In the genomic region with DNA sequence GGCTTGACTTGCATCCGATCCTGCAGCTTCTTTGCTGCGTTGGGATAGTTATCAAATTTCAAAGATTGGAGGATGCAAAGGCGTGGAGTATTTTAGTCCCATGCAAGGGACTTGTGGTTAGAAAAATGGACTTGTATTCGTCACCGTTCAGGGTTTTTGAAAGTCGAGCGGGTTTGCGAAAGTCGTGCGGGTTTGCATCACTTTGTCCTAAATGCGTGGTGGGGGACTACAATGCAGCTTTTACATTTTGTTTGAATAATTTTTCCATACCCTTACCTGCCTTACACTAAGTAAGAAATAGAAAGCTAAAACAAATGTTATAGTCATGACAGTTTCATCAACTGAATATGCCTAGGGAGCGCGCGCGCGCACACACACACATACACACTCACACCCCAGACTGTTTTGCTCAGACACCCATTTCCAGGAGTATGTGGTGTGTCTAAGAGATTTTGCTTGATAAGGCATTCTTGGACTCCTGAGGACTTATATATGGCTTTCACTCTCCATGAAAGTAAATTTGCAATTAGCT, we compare ENCODE assay signal across 8 mouse cellular contexts. TPM values are rescaled to one million over a fixed set of nuclear protein-coding genes. Genes with fewer than 3 reads are reported as not detected.
DNase-seq lines count a peak whose midpoint lies in the region; ATAC-seq and TF ChIP-seq lines count a peak whose summit lies in the region.

No protein-coding gene starts in this region.

- H3K4me1 ChIP-seq in heart, embryonic 13.5 days, result peaks cover 9% of the 10 kb centered on the region
- 0 out of 2 replicates have a peak, but pooled peaks cover 5% of the 10 kb centered on the region for H3K4me1 ChIP-seq in forebrain, postnatal 0 days (ENCODE audit: insufficient read depth)
- no peaks in the 10 kb centered on the region for H3K4me1 ChIP-seq in liver, embryonic 16.5 days (ENCODE audit: control insufficient read depth, low read depth, low read length)
- no peaks in the 10 kb centered on the region for H3K4me1 ChIP-seq in stomach, postnatal 0 days (replicated peaks; ENCODE audit: control insufficient read depth, insufficient read depth)

- ATAC-seq in heart, embryonic 13.5 days (ENCODE audit: extremely low read depth, insufficient number of reproducible peaks, low FRiP score, low TSS enrichment), result no peak
- peak; percentile 23 for ATAC-seq in forebrain, postnatal 0 days
- peak; percentile 4; the same call in 1 of the 2 replicates for ATAC-seq in liver, embryonic 16.5 days (ENCODE audit: low read depth)
- ATAC-seq in stomach, postnatal 0 days (ENCODE audit: low FRiP score, low TSS enrichment), result no peak

- H3K4me2 ChIP-seq in heart, embryonic 13.5 days, result peak overlapping the region; percentile 80
- H3K4me2 ChIP-seq in forebrain, postnatal 0 days (ENCODE audit: low read depth), result peak overlapping the region; percentile 67
- peak overlapping the region; percentile 78 for H3K4me2 ChIP-seq in liver, embryonic 16.5 days (ENCODE audit: low read depth, low read length)
- H3K4me2 ChIP-seq in stomach, postnatal 0 days (replicated peaks; ENCODE audit: low read depth), result peak overlapping the region; percentile 73

- no peaks in the 10 kb centered on the region for H3K27me3 ChIP-seq in heart, embryonic 13.5 days (replicated peaks)
- H3K27me3 ChIP-seq in forebrain, postnatal 0 days (ENCODE audit: insufficient read depth, low read length), result no peaks in the 10 kb centered on the region
- no peaks in the 10 kb centered on the region for H3K27me3 ChIP-seq in liver, embryonic 16.5 days (ENCODE audit: control insufficient read depth, insufficient read depth, low read depth, low read length)
- no peaks in the 10 kb centered on the region for H3K27me3 ChIP-seq in stomach, postnatal 0 days (ENCODE audit: control insufficient read depth, insufficient read depth, low read length)

- 13% methylated on average over 16 of the region's 16 CpGs for WGBS in heart, embryonic 13.5 days
- WGBS in forebrain, postnatal 0 days, result 10% methylated on average over 16 of the region's 16 CpGs
- 7% methylated on average over 16 of the region's 16 CpGs for WGBS in liver, embryonic 16.5 days (ENCODE audit: insufficient replicate concordance)
- 8% methylated on average over 16 of the region's 16 CpGs for WGBS in stomach, postnatal 0 days

- no peak for TF ChIP-seq EP300 in stomach, postnatal 0 days (optimal IDR thresholded peaks at IDR 0.05)

- H3K9ac ChIP-seq in heart, embryonic 13.5 days, result peak overlapping the region; percentile 97
- peak overlapping the region; percentile 86 for H3K9ac ChIP-seq in forebrain, postnatal 0 days
- H3K9ac ChIP-seq in liver, embryonic 16.5 days (ENCODE audit: low read depth, low read length), result peak overlapping the region; percentile 86
- H3K9ac ChIP-seq in stomach, postnatal 0 days (ENCODE audit: low read length), result peak overlapping the region; percentile 98

- peak overlapping the region; percentile 85 for H3K27ac ChIP-seq in heart, embryonic 13.5 days (replicated peaks)
- peak overlapping the region; percentile 90 for H3K27ac ChIP-seq in forebrain, postnatal 0 days (ENCODE audit: low read depth, low read length)
- 0 out of 2 replicates have a peak overlapping the region, but pooled peaks have one; percentile 55 for H3K27ac ChIP-seq in liver, embryonic 16.5 days (ENCODE audit: low read length)
- H3K27ac ChIP-seq in stomach, postnatal 0 days (replicated peaks), result peak overlapping the region; percentile 90

- no peak for TF ChIP-seq CTCF in forebrain, postnatal 0 days (IDR thresholded peaks at IDR 0.05; ENCODE audit: low read depth)
- no peak for TF ChIP-seq CTCF in stomach, postnatal 0 days (IDR thresholded peaks at IDR 0.05; ENCODE audit: low read depth)

- H3K36me3 ChIP-seq in heart, embryonic 13.5 days, result peaks cover 29% of the 10 kb centered on the region
- H3K36me3 ChIP-seq in forebrain, postnatal 0 days (ENCODE audit: insufficient read depth), result peaks cover 9% of the 10 kb centered on the region; the same call in 1 of the 2 replicates
- no peaks in the 10 kb centered on the region for H3K36me3 ChIP-seq in liver, embryonic 16.5 days (ENCODE audit: control insufficient read depth, insufficient read depth)
- peaks cover 3% of the 10 kb centered on the region; the same call in 1 of the 2 replicates for H3K36me3 ChIP-seq in stomach, postnatal 0 days (ENCODE audit: control insufficient read depth, insufficient read depth, low read length)

- no peak for DNase-seq in heart, postnatal 4 days
- peak; percentile 54 for DNase-seq in CD4-positive, CD25-positive, alpha-beta regulatory T cell, adult 2 months (ENCODE audit: low read depth, low spot score)
- DNase-seq in c-Kit-negative CD71-positive TER-119-positive erythroid progenitor cells, embryonic 14.5 days (ENCODE audit: low read depth, low spot score), result peak; percentile 8
- peak; percentile 74 for DNase-seq in forebrain, postnatal 0 days
- peak; percentile 26 for DNase-seq in stomach, postnatal 0 days (ENCODE audit: low spot score)
- DNase-seq in gastrocnemius, postnatal 36 days, result no peak

- intact Hi-C loops in gastrocnemius, postnatal 36 days (cut with DNase I), result no loop called here

- peak overlapping the region; percentile 80 for H3K4me3 ChIP-seq in heart, embryonic 13.5 days
- peak overlapping the region; percentile 60 for H3K4me3 ChIP-seq in forebrain, postnatal 0 days (ENCODE audit: low read depth, low read length)
- peak overlapping the region; percentile 90 for H3K4me3 ChIP-seq in liver, embryonic 16.5 days (ENCODE audit: low read depth, low read length)
- H3K4me3 ChIP-seq in stomach, postnatal 0 days (ENCODE audit: low read depth, low read length), result peak overlapping the region; percentile 98

- H3K9me3 ChIP-seq in heart, embryonic 13.5 days, result no peaks in the 10 kb centered on the region
- H3K9me3 ChIP-seq in forebrain, postnatal 0 days (ENCODE audit: low read length), result no peaks in the 10 kb centered on the region
- H3K9me3 ChIP-seq in liver, embryonic 16.5 days (replicated peaks; ENCODE audit: control insufficient read depth, low read length), result no peaks in the 10 kb centered on the region
- no peaks in the 10 kb centered on the region for H3K9me3 ChIP-seq in stomach, postnatal 0 days (ENCODE audit: control insufficient read depth, low read length)

RNA-seq across cellular contexts. Expression of gene Guf1, which starts 0.7 kb away (rescaled TPM):
- polyA plus RNA-seq in heart, embryonic 13.5 days (2015; fragmentation: Nextera tagmentation; extraction: Ambion mirVana), result 28.7 and 31.5 TPM in 2 replicates
- total RNA-seq in heart, postnatal 4 days (2021), result 10 to 100 TPM; 30.3 to 33.2 TPM
- 53.4 and 57.5 TPM in 2 replicates for total RNA-seq in forebrain, postnatal 0 days (2014; rRNA removed)
- 17.0 and 25.7 TPM in 2 replicates for polyA plus RNA-seq in forebrain, postnatal 0 days (2015; fragmentation: Nextera tagmentation; extraction: Ambion mirVana)
- polyA plus RNA-seq in liver, embryonic 16.5 days (2015; fragmentation: Nextera tagmentation; extraction: Ambion mirVana), result 9.3 and 10.0 TPM in 2 replicates
- 17.7 and 20.3 TPM in 2 replicates for polyA plus RNA-seq in stomach, postnatal 0 days (2015; fragmentation: Nextera tagmentation; extraction: Ambion mirVana)
- total RNA-seq in gastrocnemius, postnatal 36 days (2021), result 10 to 100 TPM; 16.9 to 18.2 TPM

RNA-seq across cellular contexts. Expression of gene Yipf7, which starts 15.0 kb away (rescaled TPM):
- polyA plus RNA-seq in heart, embryonic 13.5 days (2015; fragmentation: Nextera tagmentation; extraction: Ambion mirVana), result 6.5 and 9.6 TPM in 2 replicates
- 100 to 1,000 TPM; 100 to 110 TPM for total RNA-seq in heart, postnatal 4 days (2021)
- not detected in 2 replicates for total RNA-seq in forebrain, postnatal 0 days (2014; rRNA removed)
- not detected in 2 replicates for polyA plus RNA-seq in forebrain, postnatal 0 days (2015; fragmentation: Nextera tagmentation; extraction: Ambion mirVana)
- 0.22 and 0.33 TPM in 2 replicates for polyA plus RNA-seq in liver, embryonic 16.5 days (2015; fragmentation: Nextera tagmentation; extraction: Ambion mirVana)
- 0.07 TPM in 1 of 2 replicates, not detected in the other for polyA plus RNA-seq in stomach, postnatal 0 days (2015; fragmentation: Nextera tagmentation; extraction: Ambion mirVana)
- total RNA-seq in gastrocnemius, postnatal 36 days (2021), result 100 to 1,000 TPM in 1 of 2 experiments, 10 to 100 TPM in 1; 88.0 to 107 TPM

RNA-seq across cellular contexts. Expression of gene Gnpda2, which starts 34.7 kb away (rescaled TPM):
- polyA plus RNA-seq in heart, embryonic 13.5 days (2015; fragmentation: Nextera tagmentation; extraction: Ambion mirVana), result 32.3 and 33.0 TPM in 2 replicates
- 10 to 100 TPM; 14.1 to 15.9 TPM for total RNA-seq in heart, postnatal 4 days (2021)
- total RNA-seq in forebrain, postnatal 0 days (2014; rRNA removed), result 22.4 and 24.3 TPM in 2 replicates
- 37.2 and 40.4 TPM in 2 replicates for polyA plus RNA-seq in forebrain, postnatal 0 days (2015; fragmentation: Nextera tagmentation; extraction: Ambion mirVana)
- polyA plus RNA-seq in liver, embryonic 16.5 days (2015; fragmentation: Nextera tagmentation; extraction: Ambion mirVana), result 5.9 and 6.4 TPM in 2 replicates
- polyA plus RNA-seq in stomach, postnatal 0 days (2015; fragmentation: Nextera tagmentation; extraction: Ambion mirVana), result 50.0 and 50.9 TPM in 2 replicates
- total RNA-seq in gastrocnemius, postnatal 36 days (2021), result 1 to 10 TPM; 2.7 to 4.4 TPM

Comparison
In these comparisons a context has a peak if more than half of its experiments do, and no peak if none do; other contexts are left out.
1. ATAC-seq: peak in forebrain, postnatal 0 days (single experiment) and liver, embryonic 16.5 days (single experiment); none in heart, embryonic 13.5 days (single experiment) and stomach, postnatal 0 days (single experiment).
2. DNase-seq: peak in CD4-positive, CD25-positive, alpha-beta regulatory T cell, adult 2 months (single experiment), c-Kit-negative CD71-positive TER-119-positive erythroid progenitor cells, embryonic 14.5 days (single experiment), forebrain, postnatal 0 days (single experiment) and stomach, postnatal 0 days (single experiment); none in heart, postnatal 4 days (single experiment) and gastrocnemius, postnatal 36 days (0 of 2).
3. Peak in every context shown above with its lines, with median percentiles within 50 percentile points of each other: H3K27ac ChIP-seq, H3K4me2 ChIP-seq, H3K4me3 ChIP-seq and H3K9ac ChIP-seq.